Mouse (Mus musculus): ENCODE measurements around the gene Capn2. TPM values are rescaled to one million over a fixed set of nuclear protein-coding genes. Genes with fewer than 3 reads are reported as not detected.

Capn2 gene
- total and polyA plus RNA-seq, 2 experiments: 9.3 to 27.8 TPM

DNA sequence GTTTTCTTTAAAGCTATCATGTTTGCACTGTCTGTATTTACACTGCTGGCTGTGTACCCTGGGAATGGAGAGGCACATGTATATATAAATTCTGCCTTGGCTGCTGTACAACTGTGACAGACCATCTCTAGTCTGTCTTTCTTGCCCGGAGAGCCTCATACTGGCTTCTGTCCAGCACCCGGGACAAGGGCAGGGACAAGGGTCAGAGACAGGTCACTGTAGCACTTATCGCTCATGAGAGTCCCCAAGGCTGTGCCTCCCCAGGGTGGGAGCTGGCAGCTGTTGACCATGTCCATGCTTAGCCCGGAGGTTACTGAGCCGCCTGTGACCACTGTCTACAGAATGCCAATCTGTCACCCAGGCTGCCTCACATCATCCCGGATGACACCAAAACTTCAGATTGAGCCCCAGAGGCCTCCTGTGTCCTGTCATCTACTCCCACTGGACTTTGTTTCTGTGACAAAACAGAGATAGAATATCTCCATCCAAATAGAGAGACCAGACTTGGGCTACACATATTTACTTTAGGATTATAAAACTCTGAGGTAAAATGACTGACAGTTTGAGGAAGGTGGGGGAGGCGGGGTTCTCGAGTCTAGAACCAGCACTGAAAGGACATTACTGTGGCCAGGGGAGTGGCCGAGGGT is 17.8 kb downstream of the Capn2 start:
- peaks cover 30% of the 10 kb centered on the region for H3K4me1 ChIP-seq (ENCODE audit: control insufficient read depth, insufficient read depth, low read length)
- TF ChIP-seq POLR2A (IDR thresholded peaks at IDR 0.05; ENCODE audit: extremely low read depth, insufficient read depth, low read length): no peak
- TF ChIP-seq CTCF (IDR thresholded peaks at IDR 0.05; ENCODE audit: low read depth, low read length): no peak
- 16% methylated on average over 9 of the region's 9 CpGs for WGBS
- peaks cover 3% of the 10 kb centered on the region; the same call in 1 of the 2 replicates for H3K79me2 ChIP-seq (ENCODE audit: control insufficient read depth, insufficient read depth, low read length)
- H3K27ac ChIP-seq (replicated peaks; ENCODE audit: insufficient read depth, low read depth, low read length): peak overlapping the region; percentile 75
- DNase-seq (ENCODE audit: extremely low read depth, low read depth, low spot score): peak; percentile 82
- H3K4me3 ChIP-seq (ENCODE audit: insufficient read depth, low read depth, low read length): no peak overlapping the region
- H3K27me3 ChIP-seq (ENCODE audit: control insufficient read depth, insufficient read depth, low read length): no peaks in the 10 kb centered on the region
- no peak overlapping the region for H3K9ac ChIP-seq (ENCODE audit: low read depth, low read length)
- no peaks in the 10 kb centered on the region for H3K36me3 ChIP-seq (ENCODE audit: control insufficient read depth, insufficient read depth, low read length)

DNA sequence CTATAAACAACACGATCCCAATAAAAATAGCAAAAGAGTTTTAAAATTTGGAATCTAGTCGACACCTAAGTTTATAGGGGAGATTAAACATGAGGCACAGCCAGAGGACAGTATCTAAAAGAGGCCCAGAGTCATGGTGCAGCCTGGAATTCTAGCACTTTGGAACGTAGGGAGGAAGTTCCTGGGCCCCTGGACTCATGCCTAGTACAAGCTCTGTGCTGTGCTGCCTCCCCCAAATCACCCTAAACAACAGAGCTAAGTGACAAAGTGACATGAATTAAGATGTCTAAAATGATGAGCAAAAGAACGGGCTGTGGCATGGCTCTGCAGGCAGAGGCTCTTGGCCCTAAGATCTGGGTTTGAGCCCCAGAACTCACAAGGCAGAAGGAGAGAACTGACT is 19.7 kb downstream of the Capn2 start:
- Histone ChIP-seq H3K4me3 (ENCODE audit: insufficient read depth, low read depth, low read length) (no peak overlapping the region), H3K9ac (ENCODE audit: low read depth, low read length) (no peak overlapping the region), H3K4me1 (ENCODE audit: control insufficient read depth, insufficient read depth, low read length) (peaks cover 27% of the 10 kb centered on the region), H3K27me3 (ENCODE audit: control insufficient read depth, insufficient read depth, low read length) (no peaks in the 10 kb centered on the region), H3K27ac (replicated peaks; ENCODE audit: insufficient read depth, low read depth, low read length) (no peak overlapping the region), H3K36me3 (ENCODE audit: control insufficient read depth, insufficient read depth, low read length) (no peaks in the 10 kb centered on the region), H3K79me2 (ENCODE audit: control insufficient read depth, insufficient read depth, low read length) (peaks cover 6% of the 10 kb centered on the region; the same call in 1 of the 2 replicates)
- peak; percentile 65 for DNase-seq (ENCODE audit: extremely low read depth, low read depth, low spot score)
- WGBS: 44% methylated on average over 4 of the region's 4 CpGs
- no peak for TF ChIP-seq POLR2A (IDR thresholded peaks at IDR 0.05; ENCODE audit: extremely low read depth, insufficient read depth, low read length)
- no peak for TF ChIP-seq CTCF (IDR thresholded peaks at IDR 0.05; ENCODE audit: low read depth, low read length)

DNA sequence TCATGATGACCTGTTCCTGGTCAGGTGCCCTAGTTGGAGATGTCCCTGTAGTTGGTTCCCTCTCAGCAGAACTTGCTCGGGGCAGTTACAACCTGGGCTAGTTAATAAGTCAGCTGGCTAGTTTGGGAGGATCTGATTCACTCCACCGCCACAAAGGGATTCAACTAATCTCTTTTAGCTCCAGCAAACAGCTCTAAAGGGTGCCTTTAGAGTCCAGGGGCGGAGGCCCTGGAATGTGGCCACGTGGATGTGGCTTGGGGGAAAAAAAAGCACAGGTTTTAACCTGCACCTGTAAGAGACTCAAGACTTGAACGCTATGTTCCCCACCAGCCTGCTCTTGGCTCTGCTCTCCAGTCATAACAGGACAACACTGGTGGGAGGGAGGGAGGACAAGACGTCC is 20.7 kb downstream of the Capn2 start:
- 53% methylated on average over 6 of the region's 6 CpGs for WGBS

DNA sequence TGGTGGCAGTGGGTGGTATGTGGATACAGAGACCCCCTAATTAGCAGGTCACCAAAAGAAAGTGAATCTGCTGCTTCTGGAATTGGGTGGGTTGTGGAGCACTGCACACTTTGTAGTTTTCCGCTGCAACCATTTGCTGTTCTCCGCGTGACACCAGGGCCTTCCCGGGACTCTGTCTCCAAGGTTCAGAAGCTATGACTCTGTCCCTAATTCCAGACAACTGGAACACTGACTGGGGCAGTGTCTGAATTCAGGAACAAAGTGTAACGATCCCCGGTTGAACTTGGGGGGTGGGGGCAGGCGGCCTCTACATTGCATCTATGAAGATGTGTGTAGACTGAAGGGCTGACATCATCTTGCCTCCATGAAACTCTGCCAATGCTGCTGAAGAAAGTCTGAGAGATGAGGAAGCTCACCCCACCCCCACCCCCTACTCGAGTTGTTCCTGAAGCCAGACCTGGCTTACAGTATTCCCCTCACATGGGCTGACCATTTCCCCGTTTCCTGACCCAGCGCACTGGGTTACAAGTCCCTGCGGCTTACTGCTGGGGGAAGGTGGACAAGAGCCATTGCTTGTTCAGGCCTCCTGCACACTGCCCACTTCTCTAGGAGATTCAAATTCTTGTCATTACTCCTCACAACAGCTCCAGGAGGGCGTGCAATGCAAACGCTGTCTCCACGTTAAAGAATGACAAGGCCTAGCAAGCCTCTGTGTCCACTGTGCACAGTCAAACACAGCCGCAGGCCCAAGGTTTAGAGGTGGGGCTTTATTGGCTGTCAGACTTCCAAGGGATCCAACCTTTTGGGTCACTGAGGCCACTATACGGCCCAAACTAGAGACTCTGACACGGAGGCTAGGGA is 22.9 kb downstream of the Capn2 start:
- H3K27me3 ChIP-seq (ENCODE audit: control insufficient read depth, insufficient read depth, low read length): no peaks in the 10 kb centered on the region
- no peak overlapping the region for H3K4me3 ChIP-seq (ENCODE audit: insufficient read depth, low read depth, low read length)
- DNase-seq (ENCODE audit: extremely low read depth, low read depth, low spot score): peak; percentile 60
- H3K79me2 ChIP-seq (ENCODE audit: control insufficient read depth, insufficient read depth, low read length): peaks cover 9% of the 10 kb centered on the region; the same call in 1 of the 2 replicates
- no peak overlapping the region for H3K27ac ChIP-seq (replicated peaks; ENCODE audit: insufficient read depth, low read depth, low read length)
- no peak overlapping the region for H3K9ac ChIP-seq (ENCODE audit: low read depth, low read length)
- no peaks in the 10 kb centered on the region for H3K36me3 ChIP-seq (ENCODE audit: control insufficient read depth, insufficient read depth, low read length)
- TF ChIP-seq CTCF (IDR thresholded peaks at IDR 0.05; ENCODE audit: low read depth, low read length) (no peak), POLR2A (IDR thresholded peaks at IDR 0.05; ENCODE audit: extremely low read depth, insufficient read depth, low read length) (no peak)
- WGBS: 48% methylated on average over 17 of the region's 17 CpGs
- peaks cover 15% of the 10 kb centered on the region for H3K4me1 ChIP-seq (ENCODE audit: control insufficient read depth, insufficient read depth, low read length)

More for the DNA sequence above, 20.7 kb downstream of the Capn2 start:
- Histone ChIP-seq H3K36me3 (ENCODE audit: control insufficient read depth, insufficient read depth, low read length) (no peaks in the 10 kb centered on the region), H3K4me1 (ENCODE audit: control insufficient read depth, insufficient read depth, low read length) (peaks cover 27% of the 10 kb centered on the region), H3K27ac (replicated peaks; ENCODE audit: insufficient read depth, low read depth, low read length) (no peak overlapping the region), H3K4me3 (ENCODE audit: insufficient read depth, low read depth, low read length) (no peak overlapping the region), H3K79me2 (ENCODE audit: control insufficient read depth, insufficient read depth, low read length) (peaks cover 9% of the 10 kb centered on the region; the same call in 1 of the 2 replicates), H3K27me3 (ENCODE audit: control insufficient read depth, insufficient read depth, low read length) (no peaks in the 10 kb centered on the region), H3K9ac (ENCODE audit: low read depth, low read length) (no peak overlapping the region)
- no peak for TF ChIP-seq CTCF (IDR thresholded peaks at IDR 0.05; ENCODE audit: low read depth, low read length)
- TF ChIP-seq POLR2A (IDR thresholded peaks at IDR 0.05; ENCODE audit: extremely low read depth, insufficient read depth, low read length): no peak
- DNase-seq (ENCODE audit: extremely low read depth, low read depth, low spot score): peak; percentile 47

DNA sequence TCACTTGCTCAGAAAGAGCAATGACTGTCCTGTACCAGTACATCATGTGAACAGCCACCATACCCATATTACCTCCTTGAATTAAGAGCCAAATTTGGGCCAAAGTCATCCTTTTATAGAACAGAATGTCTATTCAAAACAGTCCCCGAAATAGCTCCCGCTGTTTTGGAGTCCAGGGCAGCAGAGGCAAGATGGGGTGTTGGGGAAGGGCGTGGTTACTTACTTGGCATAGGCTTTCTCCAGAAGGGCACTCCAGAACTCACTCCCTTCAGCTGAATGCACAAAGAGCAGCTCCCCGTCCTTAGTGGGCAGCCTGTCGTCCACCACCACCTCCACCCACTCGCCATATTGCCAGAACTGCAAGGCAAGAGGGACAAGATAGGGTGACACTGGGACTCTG is 25.6 kb downstream of the Capn2 start:
- H3K27ac ChIP-seq (replicated peaks; ENCODE audit: insufficient read depth, low read depth, low read length): no peak overlapping the region
- H3K27me3 ChIP-seq (ENCODE audit: control insufficient read depth, insufficient read depth, low read length): no peaks in the 10 kb centered on the region
- no peak for DNase-seq (ENCODE audit: extremely low read depth, low read depth, low spot score)
- WGBS: 93% methylated on average over 6 of the region's 6 CpGs
- TF ChIP-seq CTCF (IDR thresholded peaks at IDR 0.05; ENCODE audit: low read depth, low read length): no peak
- TF ChIP-seq POLR2A (IDR thresholded peaks at IDR 0.05; ENCODE audit: extremely low read depth, insufficient read depth, low read length): no peak
- H3K79me2 ChIP-seq (ENCODE audit: control insufficient read depth, insufficient read depth, low read length): peaks cover 6% of the 10 kb centered on the region; the same call in 1 of the 2 replicates
- peaks cover 10% of the 10 kb centered on the region for H3K4me1 ChIP-seq (ENCODE audit: control insufficient read depth, insufficient read depth, low read length)
- H3K9ac ChIP-seq (ENCODE audit: low read depth, low read length): no peak overlapping the region
- no peak overlapping the region for H3K4me3 ChIP-seq (ENCODE audit: insufficient read depth, low read depth, low read length)
- 0 out of 2 replicates have a peak, but pooled peaks cover 3% of the 10 kb centered on the region for H3K36me3 ChIP-seq (ENCODE audit: control insufficient read depth, insufficient read depth, low read length)
